27 mouse cellular contexts compared by ENCODE assay signal in the genomic region with DNA sequence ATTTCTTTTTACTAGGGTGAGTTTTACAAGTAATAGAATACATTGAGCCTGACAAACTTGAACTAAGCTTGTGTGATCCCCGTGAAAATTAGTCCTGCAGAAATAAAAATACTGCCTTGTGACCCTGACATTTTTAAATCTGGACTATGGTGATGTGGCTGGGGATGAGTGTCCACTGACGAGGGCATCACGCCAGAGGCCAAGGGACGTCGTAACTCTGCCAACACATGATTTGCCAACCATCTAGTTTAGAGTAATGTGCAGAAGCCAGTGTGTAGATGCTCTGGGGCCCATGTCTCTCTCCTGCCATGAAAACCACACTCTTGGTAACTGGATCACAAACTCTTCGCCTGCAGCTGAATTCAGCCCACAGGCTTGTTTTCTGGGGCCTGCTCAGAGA. TPM values are rescaled to one million over a fixed set of nuclear protein-coding genes. Genes with fewer than 3 reads are reported as not detected.
A peak's percentile ranks its signal among the peaks of the same experiment; 100 is the strongest.
DNase-seq lines count a peak whose midpoint lies in the region; ATAC-seq lines count a peak whose summit lies in the region.
"Had no signal": no experiment of that assay in that cellular context is flagged by ENCODE, and none has a peak within 500 bp of the region (broad histone marks: within the 10 kb centered on the region; RNA-seq: fewer than 3 reads in every experiment).

No protein-coding gene starts in this region.

- H3K4me2 ChIP-seq in heart, embryonic 12.5 days = no peak overlapping the region
- H3K4me2 ChIP-seq: embryonic facial prominence, embryonic 13.5 days; hindbrain, embryonic 12.5 days; midbrain, embryonic 13.5 days had no signal

- no peak for ATAC-seq in heart, embryonic 12.5 days (ENCODE audit: insufficient number of reproducible peaks, low FRiP score)
- ATAC-seq: forebrain, embryonic 16.5 days; inflammation-experienced regulatory T-cells, adult 6 months; midbrain, embryonic 13.5 days; Patski had no signal

- H3K36me3 ChIP-seq in heart, embryonic 12.5 days = no peaks in the 10 kb centered on the region
- H3K36me3 ChIP-seq: embryonic facial prominence, embryonic 13.5 days; hindbrain, embryonic 12.5 days; midbrain, embryonic 13.5 days had no signal

- H3K27ac ChIP-seq in heart, embryonic 12.5 days (ENCODE audit: poor library complexity, severe bottlenecking) = no peak overlapping the region
- H3K27ac ChIP-seq: embryonic facial prominence, embryonic 13.5 days; hindbrain, embryonic 12.5 days; liver, embryonic 14.5 days; midbrain, embryonic 13.5 days had no signal

- H3K27me3 ChIP-seq in heart, embryonic 12.5 days (replicated peaks) = no peaks in the 10 kb centered on the region

- 0 out of 2 replicates have a peak, but pooled peaks cover 3% of the 10 kb centered on the region for H3K9me3 ChIP-seq in heart, embryonic 12.5 days (replicated peaks)
- H3K9me3 ChIP-seq: embryonic facial prominence, embryonic 13.5 days; hindbrain, embryonic 12.5 days; midbrain, embryonic 13.5 days had no signal

- 77% methylated on average over 6 of the region's 6 CpGs for WGBS in heart, embryonic 12.5 days

- no peak overlapping the region for H3K9ac ChIP-seq in heart, embryonic 12.5 days
- H3K9ac ChIP-seq: embryonic facial prominence, embryonic 13.5 days; hindbrain, embryonic 12.5 days; liver, embryonic 14.5 days; midbrain, embryonic 13.5 days had no signal

- peak; percentile 29 for DNase-seq in heart, adult 8-10 months (ENCODE audit: low spot score)
- peak; percentile 80 for DNase-seq in adrenal gland, adult 8-10 months
- DNase-seq in gastrocnemius, postnatal 10 days = peak; percentile 38
- peak; percentile 24 to 48 for DNase-seq in heart, postnatal 36 days
- DNase-seq in B cell, adult 2 months = no peak
- DNase-seq in spleen, postnatal 14 days (ENCODE audit: low spot score in 2 of 2) = no peak
- no peak for DNase-seq in frontal cortex, postnatal 36 days (ENCODE audit: low spot score in 2 of 2)
- DNase-seq: cerebellum, adult 8-10 months; kidney, adult 9 months; retina, postnatal 1 day; right cerebral cortex, postnatal 4 days; thymus, adult 18-20 months had no signal

- intact Hi-C loops in heart, postnatal 36 days (cut with DNase I) = no loop called here

- H3K4me1 ChIP-seq in heart, embryonic 12.5 days (replicated peaks) = peaks cover 15% of the 10 kb centered on the region
- H3K4me1 ChIP-seq: embryonic facial prominence, embryonic 13.5 days; hindbrain, embryonic 12.5 days had no signal

- no peak overlapping the region for H3K4me3 ChIP-seq in heart, embryonic 12.5 days
- H3K4me3 ChIP-seq: embryonic facial prominence, embryonic 13.5 days; hindbrain, embryonic 12.5 days; midbrain, embryonic 13.5 days; myocyte had no signal

RNA-seq across cellular contexts. Expression of gene Mlf1, which starts 6.4 kb away (rescaled TPM):
- total RNA-seq in heart, adult 8-10 months (2022) = 100 to 1,000 TPM; 135 to 199 (median 160) TPM
- polyA plus RNA-seq in heart, embryonic 12.5 days (2016; fragmentation: Nextera tagmentation; extraction: Ambion mirVana) = 114 and 116 TPM in 2 replicates
- 1 to 10 TPM; 1.1 to 3.5 (median 1.8) TPM for total RNA-seq in adrenal gland, adult 8-10 months (2022)
- total RNA-seq in gastrocnemius, postnatal 10 days (2021) = 100 to 1,000 TPM; 466 to 536 TPM
- total RNA-seq in heart, postnatal 36 days (2021) = 100 to 1,000 TPM; 289 to 311 TPM
- total RNA-seq: neutrophil, adult 5-6 weeks had no signal

RNA-seq across cellular contexts. Expression of gene Gm17402, which starts 7.5 kb away (rescaled TPM):
- not detected for total RNA-seq in heart, adult 8-10 months (2022)
- polyA plus RNA-seq in heart, embryonic 12.5 days (2016; fragmentation: Nextera tagmentation; extraction: Ambion mirVana) = not detected in 2 replicates
- total RNA-seq in adrenal gland, adult 8-10 months (2022) = not detected
- total RNA-seq in gastrocnemius, postnatal 10 days (2021) = not detected
- not detected for total RNA-seq in heart, postnatal 36 days (2021)
- total RNA-seq: adrenal gland, postnatal 4 days; granulocyte monocyte progenitor cell, adult 5-6 weeks; neutrophil, adult 5-6 weeks had no signal
- polyA plus RNA-seq: embryonic facial prominence, embryonic 13.5 days; forebrain, embryonic 16.5 days; hindbrain, embryonic 12.5 days; inflammation-experienced regulatory T-cells, adult 6 months; large intestine, adult 2 months; limb, embryonic 11.5 days; liver, embryonic 14.5 days; lung, embryonic 16.5 days; midbrain, embryonic 13.5 days; myocyte; Patski had no signal

Comparison
In these comparisons a context has a peak if more than half of its experiments do, and no peak if none do; other contexts are left out.
1. DNase-seq: peak in heart, adult 8-10 months (single experiment), adrenal gland, adult 8-10 months (single experiment), gastrocnemius, postnatal 10 days (single experiment) and heart, postnatal 36 days (2 of 2); none in B cell, adult 2 months (0 of 2), spleen, postnatal 14 days (0 of 2) and frontal cortex, postnatal 36 days (0 of 2).
2. RNA of gene Mlf1, which starts 6.4 kb away (total RNA-seq): 466 to 536 TPM in gastrocnemius, postnatal 10 days, 289 to 311 TPM in heart, postnatal 36 days and 135 to 199 TPM in heart, adult 8-10 months; 1.1 to 3.5 TPM in adrenal gland, adult 8-10 months; every median in the first group is over 10 times any median in the second.